Mouse (Mus musculus) E14TG2a.4 (cell line): ENCODE measurements at regions not wholly inside any gene's neighbourhood (a gene's known extent, or its start where the extent isn't known, plus 50 kb on each side); places are given as distances from the start of the nearest gene placed in this dataset.

Experiments
- CTCF ChIP-seq: conservative IDR thresholded peaks from 2 replicates; pipeline ENCODE4 v1.5.1; 2014; ENCODE audit warnings: low read length
- NANOG ChIP-seq: IDR thresholded peaks from 2 replicates; pipeline ENCODE4 v1.6.1; 2014; ENCODE audit warnings: borderline replicate concordance, low read length, mixed read lengths

GRCm38 (mm10) chr6:16312915-16313314 lies 585.3 kb downstream of the Tfec start:
- no peak for TF ChIP-seq CTCF
- no peak for TF ChIP-seq NANOG
